Mouse (Mus musculus) frontal cortex, postnatal 10 days (tissue): ENCODE measurements around the gene Fam98c.
"Not testable (repeated sequence)": the region's sequence is repeated elsewhere in the genome, so short reads cannot be mapped to it uniquely, and the experiment has no call there.

Experiments
- DNase-seq, 2 experiments: peaks; one replicate each; pipeline ENCODE4 v3.0.0; 2022; ENCODE audit warnings: low spot score in 2 of 2, mixed read lengths in 1 of 2

Fam98c gene

DNA sequence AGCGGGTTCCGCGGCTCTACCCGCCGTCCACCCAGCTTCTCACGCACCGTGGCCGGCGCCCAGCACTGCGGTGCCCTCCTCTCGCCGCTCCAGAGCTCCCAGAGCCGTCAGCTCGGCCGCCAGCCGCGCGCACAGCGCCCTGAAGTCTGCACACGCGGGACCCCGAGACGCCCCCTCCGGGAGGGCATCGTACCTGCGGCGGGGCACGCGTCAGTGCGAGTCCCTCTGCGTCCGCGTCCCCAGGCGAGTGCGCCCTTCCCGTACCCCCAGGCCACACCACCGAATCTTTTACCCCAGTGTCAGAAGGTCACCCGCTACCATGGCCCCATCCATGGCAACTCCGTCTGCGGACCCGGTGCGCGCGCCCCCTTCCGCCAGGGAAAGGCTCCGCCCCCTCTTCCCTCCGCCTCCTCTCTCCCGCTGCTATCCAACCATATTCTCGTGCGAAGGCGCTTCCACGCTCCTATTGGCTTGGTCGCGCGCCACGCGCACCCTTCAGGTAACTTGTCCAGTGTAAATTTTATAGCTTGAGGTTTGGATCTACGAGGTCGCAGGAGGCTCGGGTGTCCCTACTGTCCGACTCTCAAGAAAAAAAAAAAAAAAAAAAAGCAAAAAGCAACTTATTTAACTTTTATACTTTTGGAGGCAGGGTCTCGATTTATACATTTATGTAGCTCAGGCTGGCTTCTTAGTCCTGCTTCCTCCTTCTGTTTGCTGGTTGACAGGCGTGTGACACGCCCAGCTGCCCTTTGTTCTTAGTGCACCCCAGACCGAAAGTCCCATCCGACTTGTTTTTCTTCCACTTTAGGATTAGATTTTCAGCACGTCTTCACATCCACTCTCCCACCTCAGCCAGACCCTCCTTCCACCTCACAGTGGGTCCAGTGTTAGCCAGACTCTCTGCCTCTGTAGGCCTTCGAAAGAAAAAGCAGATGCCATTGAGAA lies at the start of gene Fam98c:
Fam98c (minus strand) TSS at position 397 of the 945 bp plus-strand sequence.
- DNase-seq = peak; percentile 77 to 83

DNA sequence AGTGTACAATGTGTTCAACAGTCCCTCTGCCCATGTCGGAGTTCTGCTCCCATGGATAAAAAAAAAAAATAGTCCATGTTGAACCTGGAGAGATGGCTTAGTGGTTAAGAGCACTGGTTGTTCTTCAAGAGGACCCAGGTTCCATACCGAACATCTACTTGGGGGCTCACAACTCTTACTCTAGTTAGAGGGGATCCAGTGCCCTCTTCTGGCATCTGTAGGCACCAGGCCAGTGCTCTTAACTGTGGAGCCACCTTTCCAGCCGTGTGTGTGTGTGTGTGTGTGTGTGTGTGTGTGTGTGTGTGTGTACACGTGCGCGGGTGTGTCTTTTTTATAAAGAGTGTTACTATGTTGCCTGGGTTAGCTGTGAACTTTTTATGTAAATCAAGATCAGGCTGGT lies 46.5 kb upstream of the Fam98c start:
- no peak for DNase-seq

DNA sequence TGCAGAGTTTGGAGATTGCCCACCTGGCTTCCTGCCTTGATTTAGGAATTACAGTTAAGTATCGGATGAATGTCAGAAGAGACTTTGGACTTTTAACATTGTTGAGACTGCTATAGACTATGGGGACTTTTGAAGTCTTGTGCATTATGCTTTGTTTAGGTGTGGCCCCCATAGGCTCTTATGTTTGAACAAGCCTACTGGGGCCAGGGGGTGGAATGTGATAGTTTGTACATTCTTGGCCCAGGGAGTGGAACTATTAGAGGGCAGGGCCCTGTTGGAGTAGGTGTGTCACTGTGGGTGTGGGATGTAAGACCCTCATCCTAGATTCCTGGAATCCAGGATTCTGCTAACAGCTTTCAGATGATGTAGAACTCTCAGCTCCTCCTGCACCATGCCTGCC lies 38.2 kb upstream of the Fam98c start:
- DNase-seq = not testable (repeated sequence)

DNA sequence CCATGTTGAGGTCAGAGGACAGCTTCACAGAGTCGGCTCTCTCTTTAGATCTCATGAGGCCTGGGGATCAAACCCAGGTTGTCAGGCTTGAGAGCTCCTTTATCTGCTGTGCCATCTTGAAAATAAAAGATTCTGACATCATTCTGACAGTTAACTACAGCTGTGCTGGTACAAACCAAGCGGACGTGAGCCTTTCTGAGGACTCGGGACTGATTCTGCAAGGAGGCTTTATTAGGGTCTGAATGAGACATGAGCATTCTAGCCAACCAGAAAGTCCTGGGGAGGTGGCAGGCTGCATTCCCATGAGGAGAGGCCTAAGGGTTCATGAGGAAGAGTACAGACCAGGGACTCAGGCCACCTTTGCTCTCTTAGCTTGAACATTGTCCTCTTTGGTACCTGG lies 25.3 kb upstream of the Fam98c start:
- DNase-seq = not testable (repeated sequence)

DNA sequence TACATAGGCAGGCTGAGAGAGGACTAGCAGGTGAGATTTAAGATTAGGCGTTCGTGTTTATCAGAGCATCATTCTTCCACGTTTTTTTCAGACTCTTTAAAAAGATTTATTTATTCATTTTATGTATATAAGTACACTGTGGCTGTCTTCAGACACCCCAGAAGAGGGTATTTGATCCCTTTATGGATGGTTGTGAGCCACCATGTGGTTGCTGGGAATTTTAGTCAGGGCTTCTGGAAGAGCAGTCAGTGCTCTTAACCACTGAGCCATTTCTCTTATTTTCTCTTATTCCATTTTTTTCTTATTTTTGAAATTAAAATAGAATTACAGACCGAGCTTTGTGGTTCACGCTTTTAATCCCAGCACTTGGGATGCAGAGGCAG lies 24.8 kb upstream of the Fam98c start:
- no peak for DNase-seq

DNA sequence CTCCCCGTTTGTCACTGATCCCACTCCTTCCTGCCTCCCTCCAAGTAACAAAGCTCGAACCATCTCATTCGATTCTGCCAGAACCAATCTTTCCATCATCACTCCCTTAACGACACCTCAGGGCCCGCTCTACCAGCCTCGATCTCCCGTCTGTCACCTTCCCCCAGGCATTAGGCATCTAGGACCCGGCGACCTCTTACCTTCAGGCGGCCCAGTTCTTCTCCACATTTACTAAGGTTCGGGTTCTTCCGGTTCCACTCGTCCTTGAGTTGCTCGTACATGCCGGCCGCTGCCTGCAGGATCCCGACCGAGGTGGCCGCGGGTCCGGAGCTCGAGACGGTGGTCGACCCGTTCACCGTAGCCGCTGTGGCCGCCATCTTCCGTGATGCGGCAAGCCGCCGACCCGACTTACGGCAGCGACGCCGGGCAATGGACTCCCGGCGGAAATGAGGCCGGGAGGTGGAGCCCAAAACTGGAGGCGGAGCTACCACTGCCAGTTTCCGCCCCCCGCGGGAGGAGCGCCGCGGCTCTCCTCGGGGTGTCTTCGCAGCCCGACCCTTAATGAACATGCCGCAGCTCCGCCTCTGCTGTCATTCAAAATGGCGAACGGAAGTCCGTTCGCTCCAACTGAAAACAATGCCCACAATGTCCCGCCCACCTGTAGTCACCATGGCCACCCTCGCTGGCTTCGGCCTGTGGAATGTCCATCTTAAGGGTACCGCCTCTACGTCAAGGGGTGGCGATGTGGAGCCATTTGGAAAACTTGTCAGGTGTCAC lies 24.2 kb upstream of the Fam98c start, which contains the start of gene Psmd8:
Psmd8 (minus strand) TSS at position 625 of the 777 bp plus-strand sequence.
- peak; percentile 95 to 96 for DNase-seq

DNA sequence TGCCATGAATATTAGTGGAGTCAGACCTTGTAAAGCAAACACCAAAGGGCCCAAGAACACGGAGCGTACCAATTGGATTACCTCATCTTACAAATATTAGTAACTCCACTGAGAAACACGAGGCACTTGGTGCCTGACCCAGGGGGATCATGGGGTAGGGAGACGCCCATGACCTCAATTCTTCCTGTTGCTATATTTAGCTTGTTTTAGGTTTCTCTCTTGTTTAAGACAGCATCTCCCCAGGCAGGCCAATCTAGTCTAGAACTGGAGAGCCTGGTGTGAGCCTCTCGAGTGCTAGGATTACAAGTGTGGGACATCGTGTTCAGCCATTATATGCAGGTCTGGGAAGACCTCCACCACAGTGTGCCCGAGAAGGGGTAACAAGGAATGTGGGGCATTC lies 23.3 kb upstream of the Fam98c start:
- DNase-seq = no peak

DNA sequence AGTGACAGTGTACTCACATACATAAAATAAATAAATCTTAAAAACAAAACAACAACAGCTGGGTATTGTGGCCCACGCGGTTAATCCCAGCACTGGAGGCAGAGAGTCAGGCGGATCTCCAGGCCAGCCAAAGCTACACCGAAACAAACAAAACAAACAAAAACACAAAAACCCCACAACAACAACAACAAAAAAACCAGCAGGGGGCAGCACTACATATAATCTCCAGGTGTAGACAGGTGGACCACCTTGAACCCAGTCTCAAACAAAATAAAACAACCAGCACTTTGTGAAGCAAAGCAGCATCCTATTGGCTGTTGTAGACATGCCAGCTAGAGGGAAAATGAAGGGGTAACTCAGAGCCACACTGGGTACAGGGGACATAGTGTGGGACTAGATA lies 22.1 kb upstream of the Fam98c start:
- DNase-seq = no peak

DNA sequence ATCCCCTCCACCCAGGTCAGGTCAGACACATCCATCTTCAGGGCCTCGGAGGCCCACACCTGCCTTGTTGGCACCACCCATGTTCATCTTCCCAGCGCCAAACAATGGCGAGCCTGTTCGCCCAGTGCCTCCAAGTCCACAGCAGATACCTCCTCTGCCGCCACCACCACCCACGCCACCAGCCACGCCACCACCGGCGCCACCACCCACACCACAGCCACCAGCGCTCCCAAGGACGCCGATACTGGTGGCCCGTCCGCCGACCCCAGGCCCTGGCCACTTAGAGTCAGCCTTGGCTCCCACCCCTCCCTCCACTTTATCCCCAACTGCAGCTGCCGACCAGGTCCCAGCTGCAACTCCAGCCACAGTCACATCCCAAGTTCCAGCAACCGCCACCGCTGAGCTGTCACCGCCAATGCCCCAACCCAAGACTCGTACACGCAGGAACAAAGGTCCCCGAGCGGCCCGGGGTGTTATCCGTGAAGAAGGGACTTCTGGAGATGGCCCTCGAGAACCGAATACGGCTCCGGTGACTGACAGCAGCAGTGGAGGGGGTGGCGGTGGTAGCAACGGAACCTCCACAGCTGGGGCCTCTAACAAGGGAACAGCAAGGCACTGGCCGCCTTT lies 16.5 kb upstream of the Fam98c start:
- no peak for DNase-seq

DNA sequence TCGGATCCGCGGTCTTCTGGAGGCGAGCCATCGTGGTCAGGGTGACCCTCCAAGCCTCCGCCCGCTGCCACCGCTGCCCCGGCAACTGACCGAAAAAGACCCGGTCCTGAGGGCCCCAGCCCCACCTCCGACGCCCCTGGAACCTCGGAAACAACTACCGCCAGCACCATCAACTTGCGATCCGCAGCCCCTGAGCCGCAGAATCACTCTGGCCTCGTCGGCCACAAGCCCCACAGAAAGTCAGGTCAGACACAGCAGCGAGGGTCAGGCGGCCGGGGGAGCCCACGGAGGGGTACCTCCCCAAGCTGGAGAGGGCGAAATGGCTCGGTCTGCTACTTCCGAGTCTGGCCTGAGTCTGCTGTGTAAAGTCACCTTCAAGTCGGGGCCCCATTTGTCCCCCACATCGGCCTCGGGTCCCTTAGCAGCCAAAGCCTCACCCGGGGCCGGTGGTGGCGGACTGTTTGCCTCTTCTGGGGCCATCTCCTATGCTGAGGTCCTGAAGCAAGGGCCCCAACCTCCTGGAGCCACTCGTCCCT lies 15.6 kb upstream of the Fam98c start:
- no peak for DNase-seq

DNA sequence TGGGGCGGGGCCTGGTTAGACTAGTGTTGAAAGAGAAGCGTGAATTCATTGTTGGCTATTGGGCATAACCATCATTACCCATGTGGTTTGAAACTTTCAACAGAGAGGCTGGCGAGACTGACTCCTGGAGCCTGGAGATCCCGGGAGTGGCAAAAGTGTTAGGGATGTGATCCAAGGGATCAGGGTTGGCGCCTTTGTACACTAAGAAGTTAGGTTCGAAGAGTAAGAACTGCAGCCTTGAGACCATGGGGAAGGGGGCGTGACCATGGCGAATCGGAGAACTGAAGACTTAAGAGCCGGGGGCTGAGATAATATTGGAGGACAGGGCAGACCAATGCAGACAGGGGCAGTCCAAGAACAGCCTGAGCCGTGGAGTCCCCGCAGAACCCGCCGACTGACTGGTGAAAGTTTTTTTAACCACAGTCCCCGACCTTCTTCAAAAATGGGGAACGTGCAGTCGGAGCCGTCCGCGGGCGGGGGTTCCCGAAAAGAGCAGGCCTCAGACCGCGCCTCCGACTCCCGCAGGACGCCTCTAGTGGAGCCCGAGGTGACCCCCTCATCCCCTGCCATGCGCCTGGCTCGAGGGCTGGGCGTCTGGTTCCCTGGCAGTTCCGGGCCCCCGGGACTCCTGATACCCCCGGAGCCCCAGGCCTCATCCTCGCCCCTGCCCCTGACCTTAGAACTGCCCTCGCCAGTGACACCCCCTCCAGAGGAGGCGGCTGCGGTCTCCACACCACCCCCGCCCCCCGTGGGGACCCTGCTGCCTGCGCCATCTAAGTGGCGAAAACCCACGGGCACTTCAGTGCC lies 14.9 kb upstream of the Fam98c start:
- DNase-seq = no peak

DNA sequence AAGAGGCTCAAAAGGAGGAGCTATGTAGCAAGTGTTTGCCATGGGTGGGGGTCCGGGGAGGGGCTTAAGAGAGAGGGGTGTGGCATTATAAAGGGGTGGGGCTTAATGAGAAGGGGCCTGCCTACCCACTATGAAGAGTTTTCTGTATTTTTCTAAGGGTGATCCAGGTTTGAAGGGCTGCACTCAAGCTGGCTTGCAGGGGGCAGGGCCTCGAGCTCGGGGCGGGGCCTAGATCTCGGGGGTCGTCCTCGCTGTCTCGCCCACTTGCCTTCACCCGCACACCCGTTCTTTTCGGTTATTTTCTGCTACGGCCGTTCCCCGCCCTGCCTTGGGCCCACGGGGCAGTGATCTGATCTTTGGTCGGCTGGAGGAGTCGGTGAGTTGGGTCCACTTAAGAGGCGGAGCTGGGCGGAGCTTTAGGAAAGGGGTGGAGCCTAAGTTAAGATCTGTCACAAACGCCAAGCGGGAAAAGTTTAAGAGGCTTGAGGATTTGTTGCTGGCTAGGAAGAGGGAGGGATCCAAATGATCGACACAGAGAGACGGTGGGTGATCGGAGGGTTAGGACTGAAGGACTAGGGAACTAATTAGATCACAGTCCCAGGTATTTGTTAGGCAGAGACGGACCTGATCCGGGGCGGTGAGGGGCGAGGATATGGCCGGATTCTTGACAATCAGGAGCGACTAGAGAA lies 14.2 kb upstream of the Fam98c start, which contains the start of the genes Ggn and Spred3:
Ggn (plus strand) TSS at position 145 of the 689 bp plus-strand sequence.
Spred3 (minus strand) TSS at position 346 of the 689 bp plus-strand sequence.
- peak; percentile 62 to 67 for DNase-seq

DNA sequence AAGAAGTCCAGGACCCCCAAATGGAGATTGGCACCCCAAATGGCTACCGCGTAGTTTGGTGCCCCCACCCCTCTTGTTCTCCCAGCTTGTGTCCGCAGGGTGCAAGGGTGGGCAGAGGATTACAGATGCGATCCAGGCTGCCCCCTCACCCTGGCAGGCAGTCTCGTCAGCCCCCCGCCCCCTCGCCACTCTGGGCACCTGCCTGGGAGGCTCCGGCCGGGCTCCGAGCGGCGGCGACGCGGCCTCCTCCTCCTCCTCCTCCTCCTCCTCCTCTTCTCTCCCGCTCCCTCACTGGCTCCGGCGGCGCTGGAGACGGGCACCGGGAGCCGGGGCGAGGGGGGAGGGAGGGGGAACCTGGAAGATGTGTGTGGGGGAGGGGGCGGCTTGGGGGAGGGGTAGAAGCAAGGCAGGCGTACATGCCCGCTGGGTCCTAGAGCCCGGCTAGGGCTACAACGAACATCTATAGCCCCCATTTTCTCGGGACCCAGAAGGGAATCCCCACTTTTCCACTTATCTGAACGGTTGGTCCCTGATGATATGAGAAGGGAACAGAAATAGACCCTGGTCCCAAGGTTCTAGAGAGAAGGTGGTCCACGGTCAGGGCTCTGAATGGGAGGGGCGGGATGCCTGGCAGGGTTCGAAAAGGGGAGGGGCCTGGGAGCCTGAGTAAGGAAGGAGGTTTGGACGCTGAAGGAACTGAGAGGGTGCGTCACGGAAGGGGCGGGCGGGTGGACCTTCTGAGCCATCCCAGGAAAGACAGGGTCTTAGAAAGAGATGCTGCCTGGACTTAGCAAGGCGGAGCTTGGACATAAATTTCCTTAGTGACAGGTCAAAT lies 13.4 kb upstream of the Fam98c start:
- DNase-seq = peak; percentile 84 to 85

DNA sequence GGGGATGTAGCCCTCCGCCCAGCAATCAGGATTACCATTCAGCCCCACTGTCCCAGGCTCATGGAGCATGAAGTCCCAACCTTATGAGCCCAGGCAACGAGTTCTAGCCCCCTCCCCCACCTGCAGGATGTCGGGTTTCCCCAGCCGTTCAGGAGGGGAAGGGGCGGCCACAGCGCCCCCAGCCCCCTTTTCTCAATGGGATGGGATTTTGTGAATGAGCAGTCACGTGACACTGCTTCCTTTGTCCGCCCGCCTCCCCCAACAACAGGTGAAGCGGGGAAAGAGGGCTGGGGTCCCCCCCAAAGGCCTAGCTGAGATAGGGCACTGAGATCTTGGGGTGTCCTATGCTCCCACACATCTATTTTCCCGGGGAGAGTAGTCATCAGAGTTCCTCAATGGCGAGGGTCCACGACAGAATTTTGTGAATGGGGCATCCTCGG lies 12.8 kb upstream of the Fam98c start:
- peak; percentile 60 to 62 for DNase-seq

DNA sequence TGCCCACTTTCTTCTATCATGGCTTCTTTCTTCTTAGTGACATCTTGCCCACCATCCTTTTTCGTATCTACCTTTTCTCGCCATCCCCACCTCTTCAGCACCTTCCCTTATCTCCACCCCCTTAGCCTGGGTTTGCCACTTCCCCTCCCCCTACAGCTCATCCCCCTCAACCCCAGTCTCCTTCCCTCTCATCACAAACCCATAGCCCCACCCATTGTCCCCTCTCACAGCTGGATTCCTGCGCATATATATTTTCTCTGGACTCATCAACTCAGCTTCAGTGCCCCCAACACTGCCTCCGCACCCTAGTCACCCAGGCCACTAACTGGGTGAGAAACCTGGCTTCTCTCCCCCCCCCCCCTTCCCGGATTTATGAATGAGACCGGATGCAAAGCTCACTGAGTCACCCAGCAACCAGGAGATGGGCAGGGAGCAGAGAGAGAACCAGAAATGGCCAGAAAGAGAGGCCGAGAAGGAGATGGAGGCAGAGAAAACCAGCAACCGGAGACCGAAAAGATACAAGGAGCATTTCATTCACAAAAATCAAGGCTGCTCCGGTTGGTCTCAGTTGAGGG lies 12.2 kb upstream of the Fam98c start:
- DNase-seq = no peak

DNA sequence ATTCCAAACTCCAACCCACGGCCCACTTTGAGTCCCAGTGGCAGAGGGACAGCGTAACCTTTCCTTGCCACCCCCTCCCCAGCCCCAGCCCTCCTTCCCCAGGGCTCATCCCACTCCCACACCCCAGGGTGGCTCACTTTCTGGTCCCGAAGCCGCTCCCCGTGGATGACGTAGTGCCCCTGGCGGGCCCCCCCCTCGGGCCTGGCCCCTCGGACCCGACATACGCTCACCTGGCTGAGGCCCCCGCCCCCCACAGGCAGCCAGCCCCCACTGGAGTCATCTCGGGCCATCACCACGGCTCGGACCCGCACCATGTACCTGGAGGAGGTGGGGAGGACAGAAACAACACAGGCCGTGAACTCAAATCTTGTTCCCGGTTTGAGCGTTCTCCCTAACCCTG lies 11.6 kb upstream of the Fam98c start:
- DNase-seq = no peak

DNA sequence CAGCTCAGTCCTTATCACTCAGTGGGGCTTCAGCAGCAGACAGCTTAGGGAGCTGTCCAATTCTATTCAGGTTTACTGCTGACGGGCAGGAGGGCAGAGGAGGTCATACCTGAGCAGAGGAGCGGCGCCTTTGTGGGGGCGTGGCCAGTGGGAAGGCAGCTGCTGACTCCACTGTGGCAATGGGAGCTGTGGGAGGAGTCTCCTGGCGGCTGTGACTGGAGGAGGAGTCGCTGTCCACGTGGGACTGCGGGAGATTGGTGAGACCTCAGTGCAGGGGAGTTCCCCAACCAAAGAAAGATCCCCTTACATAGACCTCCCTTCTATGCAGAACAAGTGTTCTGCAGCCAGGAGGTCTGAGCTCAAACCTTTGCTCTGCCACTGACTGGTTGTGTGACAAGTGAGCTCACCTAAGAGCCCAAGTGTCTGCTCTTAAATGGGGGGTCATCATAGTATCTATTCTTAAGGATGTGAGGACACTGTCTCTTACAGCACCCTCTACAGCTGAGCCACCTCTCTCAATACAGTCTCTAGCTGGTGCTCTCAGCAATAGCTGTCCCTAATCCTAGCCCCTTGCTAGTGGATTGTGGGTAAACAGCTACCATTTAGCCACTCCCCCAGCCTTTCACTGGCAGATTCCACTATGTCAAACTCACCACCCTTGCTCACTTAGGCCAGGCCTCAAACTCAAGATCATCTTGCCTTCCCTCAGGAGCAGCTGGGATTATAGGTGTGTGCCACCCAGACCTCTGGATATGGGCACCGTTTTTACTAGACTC lies 6.9 kb upstream of the Fam98c start:
- DNase-seq = no peak

DNA sequence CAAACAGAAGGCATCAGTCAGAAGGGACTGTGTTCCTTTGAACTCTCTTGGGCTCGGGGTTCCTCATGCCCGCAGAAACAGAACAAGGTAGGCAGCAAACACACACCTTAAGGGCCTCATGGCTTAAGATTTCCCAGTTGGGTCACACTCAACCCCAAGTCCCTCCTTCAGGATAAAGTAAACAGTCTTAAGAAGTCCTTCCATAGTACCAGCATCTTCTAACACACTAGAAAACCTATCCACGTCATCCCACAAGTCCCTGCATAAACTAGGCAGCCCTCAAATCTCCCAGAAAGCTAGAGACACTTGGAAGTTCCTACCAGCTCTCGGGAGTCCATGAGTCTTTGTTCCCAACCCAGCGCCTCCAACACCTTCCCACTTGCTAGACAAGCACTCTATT lies 6.3 kb upstream of the Fam98c start:
- DNase-seq = no peak
